ENCODE assay signal across 9 mouse cellular contexts in the genomic region with DNA sequence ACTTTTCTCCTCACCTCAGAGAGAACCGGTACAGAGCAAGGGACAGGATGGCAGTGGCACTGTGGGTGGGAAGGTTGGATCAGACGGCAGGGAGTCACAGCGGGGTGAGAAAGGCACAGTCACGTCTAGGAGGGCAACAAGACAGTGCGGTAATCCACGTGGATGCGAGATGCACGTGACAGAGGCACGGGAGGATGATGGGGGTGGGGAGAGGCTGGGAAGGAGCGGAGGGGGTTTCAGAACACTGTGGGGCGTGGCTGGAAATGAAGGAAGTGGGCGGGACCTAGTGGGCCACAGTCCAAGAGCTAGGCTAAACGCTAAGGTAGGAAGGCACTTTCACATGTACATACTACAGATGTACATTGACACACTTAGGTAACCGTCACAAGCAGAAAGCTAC. TPM values are rescaled to one million over a fixed set of nuclear protein-coding genes. Genes with fewer than 3 reads are reported as not detected.
DNase-seq lines count a peak whose midpoint lies in the region; ATAC-seq and TF ChIP-seq lines count a peak whose summit lies in the region.
"Had no signal": no experiment of that assay in that cellular context is flagged by ENCODE, and none has a peak within 500 bp of the region (broad histone marks: within the 10 kb centered on the region; RNA-seq: fewer than 3 reads in every experiment).

No protein-coding gene starts in this region.

- H3K9me3 ChIP-seq in kidney, postnatal 0 days (replicated peaks; ENCODE audit: low read length) = no peaks in the 10 kb centered on the region
- H3K9me3 ChIP-seq in stomach, embryonic 14.5 days (ENCODE audit: control insufficient read depth, low read depth, low read length) = no peaks in the 10 kb centered on the region

- no peak overlapping the region for H3K4me3 ChIP-seq in kidney, postnatal 0 days (replicated peaks; ENCODE audit: low read depth, low read length)
- no peak overlapping the region for H3K4me3 ChIP-seq in stomach, embryonic 14.5 days (ENCODE audit: low read depth, low read length)

- H3K4me1 ChIP-seq in kidney, postnatal 0 days (replicated peaks; ENCODE audit: insufficient read depth, low read length) = no peaks in the 10 kb centered on the region
- H3K4me1 ChIP-seq in stomach, embryonic 14.5 days (ENCODE audit: control insufficient read depth, insufficient read depth, low read length) = no peaks in the 10 kb centered on the region

- no peak for TF ChIP-seq CTCF in kidney, postnatal 0 days (IDR thresholded peaks at IDR 0.05; ENCODE audit: low read depth)

- DNase-seq in kidney, postnatal 0 days (ENCODE audit: low spot score) = peak; percentile 12
- DNase-seq in kidney, adult 9 months = no peak
- DNase-seq in kidney, postnatal 4 days = peak; percentile 45 to 63
- DNase-seq in layer of hippocampus, adult 9-10 months (ENCODE audit: low spot score) = no peak
- DNase-seq in c-Kit-positive CD71-positive TER-119-positive erythroid progenitor cells, embryonic 14.5 days (ENCODE audit: low spot score) = no peak
- DNase-seq in right cerebral cortex, postnatal 4 days = no peak
- DNase-seq: gastrocnemius, postnatal 25 days had no signal

- 43% methylated on average over 14 of the region's 14 CpGs for WGBS in kidney, postnatal 0 days
- WGBS in stomach, embryonic 14.5 days = 42% methylated on average over 14 of the region's 14 CpGs

- no peak overlapping the region for H3K9ac ChIP-seq in kidney, postnatal 0 days (ENCODE audit: low read depth, low read length)
- no peak overlapping the region for H3K9ac ChIP-seq in stomach, embryonic 14.5 days (replicated peaks; ENCODE audit: low read depth, low read length)

- no peaks in the 10 kb centered on the region for H3K27me3 ChIP-seq in kidney, postnatal 0 days (ENCODE audit: insufficient read depth, low read length)
- H3K27me3 ChIP-seq in stomach, embryonic 14.5 days (ENCODE audit: control insufficient read depth, insufficient read depth, low read length) = no peaks in the 10 kb centered on the region

- H3K4me2 ChIP-seq in kidney, postnatal 0 days (ENCODE audit: low read length) = peak overlapping the region; percentile 11; the same call in 1 of the 2 replicates
- H3K4me2 ChIP-seq in stomach, embryonic 14.5 days (replicated peaks; ENCODE audit: low read depth, low read length) = no peak overlapping the region

- peaks cover 13% of the 10 kb centered on the region for H3K36me3 ChIP-seq in kidney, postnatal 0 days (ENCODE audit: insufficient read depth, low read length)
- H3K36me3 ChIP-seq in stomach, embryonic 14.5 days (ENCODE audit: control insufficient read depth, insufficient read depth, low read length) = peaks cover 9% of the 10 kb centered on the region; the same call in 1 of the 2 replicates

- no peak overlapping the region for H3K27ac ChIP-seq in kidney, postnatal 0 days
- H3K27ac ChIP-seq in stomach, embryonic 14.5 days (ENCODE audit: low read length) = no peak overlapping the region

- peak; percentile 46; the same call in 1 of the 2 replicates for ATAC-seq in kidney, postnatal 0 days (replicated peaks; ENCODE audit: low FRiP score, low read depth)
- peak; percentile 80 for ATAC-seq in activated CD4-positive, CD25-positive, alpha-beta regulatory T cell, adult 4 months
- ATAC-seq in stomach, embryonic 14.5 days (ENCODE audit: insufficient number of reproducible peaks, insufficient read depth, low FRiP score, low read depth) = peak; percentile 35; the same call in 1 of the 2 replicates

RNA-seq across cellular contexts. Expression of a gene that starts 41.4 kb away (rescaled TPM):
- 3.2 and 3.5 TPM in 2 replicates for polyA plus RNA-seq in kidney, postnatal 0 days (2015; fragmentation: Nextera tagmentation; extraction: Ambion mirVana)
- 1 to 10 TPM; 3.2 to 4.3 TPM for polyA plus RNA-seq in activated CD4-positive, CD25-positive, alpha-beta regulatory T cell, adult 4 months (2017; shearing (Covaris generic))
- 3.9 and 5.2 TPM in 2 replicates for polyA plus RNA-seq in stomach, embryonic 14.5 days (2014; fragmentation: Nextera tagmentation; extraction: Ambion mirVana)

Comparison
In these comparisons a context has a peak if more than half of its experiments do, and no peak if none do; other contexts are left out.
1. DNase-seq: peak in kidney, postnatal 0 days (single experiment) and kidney, postnatal 4 days (2 of 2); none in kidney, adult 9 months (single experiment), layer of hippocampus, adult 9-10 months (single experiment), c-Kit-positive CD71-positive TER-119-positive erythroid progenitor cells, embryonic 14.5 days (single experiment) and right cerebral cortex, postnatal 4 days (single experiment).
2. Peak in every context shown above with its lines, with median percentiles within 50 percentile points of each other: ATAC-seq.